Mouse (Mus musculus): ENCODE measurements around the gene Nkain2.
A peak's percentile ranks its signal among the peaks of the same experiment; 100 is the strongest.

DNA sequence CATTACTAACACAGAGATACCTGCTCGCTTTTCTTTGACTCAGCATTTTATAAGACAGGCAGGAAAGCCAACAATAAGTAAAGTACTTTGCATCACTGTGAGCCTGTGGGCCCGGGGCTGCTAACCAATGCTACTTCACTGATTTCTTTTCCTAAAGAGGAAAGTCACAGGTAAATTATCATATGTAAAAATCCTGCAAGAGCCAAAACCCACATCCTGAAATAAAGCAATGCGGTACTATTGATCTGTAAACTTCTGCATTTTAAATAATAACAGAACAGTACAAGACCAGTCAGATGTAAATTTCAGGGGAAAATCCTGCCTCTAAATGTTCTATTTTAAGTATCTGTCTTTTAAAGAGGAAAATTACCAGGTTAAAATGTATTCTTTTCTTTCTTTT is 250.0 kb downstream of the Nkain2 start:
- TF ChIP-seq CTCF (IDR thresholded peaks at IDR 0.05; ENCODE audit: low read depth, low read length) (no peak), POLR2A (IDR thresholded peaks at IDR 0.05; ENCODE audit: insufficient read depth, low read length) (no peak), EP300 (IDR thresholded peaks at IDR 0.05; ENCODE audit: insufficient read depth, low read depth, low read length) (0 out of 2 replicates have a peak, but pooled peaks have one; percentile 29)
